Mouse (Mus musculus) mouse trophoblast stem cell (cell line): ENCODE measurements around the gene Gm12794.
"Not testable (repeated sequence)": the region's sequence is repeated elsewhere in the genome, so short reads cannot be mapped to it uniquely, and the experiment has no call there.

Experiments
- in situ Hi-C, 2 experiments: fragments of 300-500 bp; cut with MseI, MboI; formaldehyde crosslinking; loops; 2 replicates in 1 of 2; 3 replicates in 1 of 2; pipeline ENCODE4 v1.15.1; 2025

Gm12794 gene

GRCm38 (mm10) chr4:101940107-101940506, at the start of gene Gm12794:
Gm12794 (plus strand) TSS chr4:101940407.
- in situ Hi-C loops: not testable (repeated sequence)

- in situ Hi-C loops: no loop called here
These were observed 46.4 kb upstream of the Gm12794 start, which contains the start of gene C130073F10Rik for GRCm38 (mm10) chr4:101893656-101894420. C130073F10Rik (minus strand) TSS chr4:101893789.

- in situ Hi-C loops: not testable (repeated sequence)
These were observed 31.4 kb upstream of the Gm12794 start, which contains the start of gene Gm12800 for GRCm38 (mm10) chr4:101908821-101909220. Gm12800 (plus strand) TSS chr4:101909121.

- in situ Hi-C loops: not testable (repeated sequence)
These were observed 40.7 kb downstream of the Gm12794 start, which contains the start of gene Gm12790 for GRCm38 (mm10) chr4:101980949-101981348. Gm12790 (minus strand) TSS chr4:101981049.

GRCm38 (mm10) chr4:101985678-101986077, 45.5 kb downstream of the Gm12794 start:
- in situ Hi-C loops: no loop called here

- in situ Hi-C loops: not testable (repeated sequence)
These were observed 46.1 kb downstream of the Gm12794 start, which contains the start of gene Gm12789 for GRCm38 (mm10) chr4:101986326-101986725. Gm12789 (plus strand) TSS chr4:101986626.
